Mouse (Mus musculus) frontal cortex, postnatal 36 days (tissue): Measurements from ENCODE around the gene Ank2.

Experiments
- DNase-seq, 2 experiments: peaks; one replicate each; pipeline ENCODE4 v3.0.0; 2022; ENCODE audit warnings: low spot score in 2 of 2

Gene Ank2

GRCm38 (mm10) chr3:127034983-127035382 is 464.2 kb downstream of the Ank2 start:
- no peak for DNase-seq

- DNase-seq, result no peak
Measured at GRCm38 (mm10) chr3:127023992-127024391, 475.2 kb downstream of the Ank2 start.

GRCm38 (mm10) chr3:127020167-127020566 is 479.0 kb downstream of the Ank2 start:
- DNase-seq, result no peak

- no peak for DNase-seq
Measured at GRCm38 (mm10) chr3:127019728-127020127, 479.4 kb downstream of the Ank2 start.

- DNase-seq, result no peak
Measured at GRCm38 (mm10) chr3:127019109-127019508, 480.0 kb downstream of the Ank2 start.

GRCm38 (mm10) chr3:127017523-127017922 is 481.6 kb downstream of the Ank2 start:
- no peak for DNase-seq

GRCm38 (mm10) chr3:127015596-127015995 is 483.6 kb downstream of the Ank2 start:
- DNase-seq, result no peak

- no peak for DNase-seq
Measured at GRCm38 (mm10) chr3:127015175-127015574, 484.0 kb downstream of the Ank2 start.

- no peak for DNase-seq
Measured at GRCm38 (mm10) chr3:127013976-127014375, 485.2 kb downstream of the Ank2 start.

- no peak for DNase-seq
Measured at GRCm38 (mm10) chr3:127012525-127012924, 486.6 kb downstream of the Ank2 start.

- no peak for DNase-seq
Measured at GRCm38 (mm10) chr3:127005898-127006673, 493.1 kb downstream of the Ank2 start.

- no peak for DNase-seq
Measured at GRCm38 (mm10) chr3:127004860-127005633, 494.1 kb downstream of the Ank2 start.

- no peak for DNase-seq
Measured at GRCm38 (mm10) chr3:127003946-127004345, 495.2 kb downstream of the Ank2 start.

- no peak for DNase-seq
Measured at GRCm38 (mm10) chr3:126998742-126999112, 500.4 kb downstream of the Ank2 start.

- peak; percentile 66 to 78 for DNase-seq
Measured at GRCm38 (mm10) chr3:126998008-126998741, 501.0 kb downstream of the Ank2 start.

GRCm38 (mm10) chr3:126997391-126998007 is 501.7 kb downstream of the Ank2 start:
- DNase-seq, result no peak

- no peak for DNase-seq
Measured at GRCm38 (mm10) chr3:126996721-126997120, 502.4 kb downstream of the Ank2 start.

GRCm38 (mm10) chr3:126995970-126996369 is 503.2 kb downstream of the Ank2 start:
- DNase-seq, result no peak

GRCm38 (mm10) chr3:126994149-126994548 is 505.0 kb downstream of the Ank2 start:
- no peak for DNase-seq

- DNase-seq, result no peak
Measured at GRCm38 (mm10) chr3:126989936-126990335, 509.2 kb downstream of the Ank2 start.

- DNase-seq, result no peak
Measured at GRCm38 (mm10) chr3:126986687-126987086, 512.5 kb downstream of the Ank2 start.

GRCm38 (mm10) chr3:126982814-126983213 is 516.3 kb downstream of the Ank2 start:
- no peak for DNase-seq
